Mouse (Mus musculus) liver, embryonic 15.5 days (tissue): ENCODE results near the gene Slc46a2. TPM values are rescaled to one million over a fixed set of nuclear protein-coding genes. Genes with fewer than 3 reads are reported as not detected.

Experiments used
- ATAC-seq: fragments of 200-750 bp; cut with Nextera tagmentation; 2 replicates; pipeline ENCODE4 v1.8.0; 2017; ENCODE audit warnings: moderate number of reproducible peaks, mild to moderate bottlenecking, moderate library complexity; ENCODE audit not compliant: insufficient read depth
- H3K27ac ChIP-seq: fragments of 300-500 bp; sonication (generic); replicated peaks from 2 replicates; pipeline ENCODE4 v1.5.1; 2015; ENCODE audit warnings: mild to moderate bottlenecking, inconsistent platforms
- H3K27me3 ChIP-seq: fragments of 300-500 bp; sonication (generic); 2 replicates; pipeline ENCODE4 v1.6.1; 2015; ENCODE audit warnings: mild to moderate bottlenecking, inconsistent platforms
- H3K36me3 ChIP-seq: fragments of 300-500 bp; sonication (generic); replicated peaks from 2 replicates; pipeline ENCODE4 v1.6.1; 2015; ENCODE audit warnings: moderate library complexity, mild to moderate bottlenecking, inconsistent platforms
- H3K4me1 ChIP-seq: fragments of 300-500 bp; sonication (generic); replicated peaks from 2 replicates; pipeline ENCODE4 v1.6.1; 2015; ENCODE audit warnings: inconsistent platforms
- H3K4me2 ChIP-seq: fragments of 300-500 bp; sonication (generic); 2 replicates; pipeline ENCODE4 v1.6.1; 2015; ENCODE audit warnings: moderate library complexity, mild to moderate bottlenecking, inconsistent platforms
- H3K4me3 ChIP-seq: fragments of 300-500 bp; sonication (generic); replicated peaks from 2 replicates; pipeline ENCODE4 v1.5.1; 2015; ENCODE audit warnings: mild to moderate bottlenecking, inconsistent platforms
- H3K9ac ChIP-seq: fragments of 300-500 bp; sonication (generic); 2 replicates; pipeline ENCODE4 v1.6.1; 2015; ENCODE audit warnings: moderate library complexity, mild to moderate bottlenecking, inconsistent platforms
- H3K9me3 ChIP-seq: fragments of 300-500 bp; sonication (generic); replicated peaks from 2 replicates; pipeline ENCODE4 v1.6.1; 2016; ENCODE audit warnings: inconsistent platforms
- WGBS: fragments of 180-500 bp; shearing (Covaris S2); methylation state at CpG from one replicate; pipeline ENCODE4 v1.1.7; 2015; ENCODE audit warnings: mixed read lengths; ENCODE audit not compliant: insufficient replicate concordance; 5-methylcytosine and 5-hydroxymethylcytosine counted together
- polyA plus RNA-seq: library from polyadenylated mRNA; unstranded; fragments of >200 nt; fragmentation: Nextera tagmentation; extraction: Ambion mirVana; gene quantifications from 2 replicates; pipeline ENCODE4 v1.2.1, GENCODE M21; 2015

Slc46a2 gene
- polyA plus RNA-seq, 1 experiment from 2014 or later: not detected

GRCm38 (mm10) chr4:59890086-59890600 is 24.7 kb downstream of the Slc46a2 start:
- Histone ChIP-seq H3K27me3 (no peaks in the 10 kb centered on the region), H3K4me2 (no peak overlapping the region), H3K9ac (no peak overlapping the region), H3K27ac (no peak overlapping the region), H3K36me3 (0 out of 2 replicates have a peak, but pooled peaks cover 16% of the 10 kb centered on the region), H3K4me3 (no peak overlapping the region), H3K9me3 (no peaks in the 10 kb centered on the region), H3K4me1 (no peaks in the 10 kb centered on the region)
- ATAC-seq: no peak
- WGBS: 73% methylated on average over 6 of the region's 6 CpGs

- Histone ChIP-seq H3K9ac (no peak overlapping the region), H3K9me3 (no peaks in the 10 kb centered on the region), H3K4me3 (no peak overlapping the region), H3K4me2 (no peak overlapping the region), H3K4me1 (peaks cover 14% of the 10 kb centered on the region), H3K36me3 (0 out of 2 replicates have a peak, but pooled peaks cover 15% of the 10 kb centered on the region), H3K27ac (no peak overlapping the region), H3K27me3 (no peaks in the 10 kb centered on the region)
- ATAC-seq: no peak
- WGBS: 37% methylated on average over 5 of the region's 5 CpGs
These were observed 26.8 kb downstream of the Slc46a2 start for GRCm38 (mm10) chr4:59888014-59888413.

DNA sequence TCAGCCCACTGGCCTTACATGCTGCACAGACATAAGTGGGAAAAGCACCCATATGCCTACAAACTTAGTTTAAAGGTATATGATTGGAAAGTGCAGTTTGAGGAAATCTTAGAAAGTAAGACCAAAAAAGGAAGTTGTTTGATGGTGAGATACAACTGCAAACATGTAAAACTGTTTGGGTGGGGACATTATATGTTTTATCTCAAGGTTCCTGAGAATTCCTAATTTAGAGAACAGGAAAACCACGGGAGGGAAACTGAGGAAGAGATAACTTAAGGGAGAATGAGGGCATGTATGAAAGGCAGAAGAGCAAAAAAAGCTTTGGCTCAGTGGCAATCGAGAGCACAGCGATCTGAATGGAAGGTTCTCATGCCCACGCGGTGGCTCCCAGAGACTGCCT is 27.8 kb downstream of the Slc46a2 start:
- Histone ChIP-seq H3K36me3 (peaks cover 20% of the 10 kb centered on the region), H3K4me1 (peaks cover 14% of the 10 kb centered on the region), H3K27me3 (no peaks in the 10 kb centered on the region), H3K4me3 (no peak overlapping the region), H3K9me3 (no peaks in the 10 kb centered on the region), H3K9ac (no peak overlapping the region), H3K4me2 (no peak overlapping the region), H3K27ac (no peak overlapping the region)
- WGBS: 42% methylated on average over 5 of the region's 5 CpGs
- ATAC-seq: no peak

- peaks cover 14% of the 10 kb centered on the region for H3K4me1 ChIP-seq
- no peaks in the 10 kb centered on the region for H3K27me3 ChIP-seq
- H3K27ac ChIP-seq: no peak overlapping the region
- H3K9me3 ChIP-seq: no peaks in the 10 kb centered on the region
- no peak overlapping the region for H3K4me3 ChIP-seq
- no peak overlapping the region for H3K9ac ChIP-seq
- H3K36me3 ChIP-seq: peaks cover 23% of the 10 kb centered on the region
- 77% methylated on average over 6 of the region's 6 CpGs for WGBS
- ATAC-seq: no peak
- no peak overlapping the region for H3K4me2 ChIP-seq
These were observed 28.6 kb downstream of the Slc46a2 start for GRCm38 (mm10) chr4:59886281-59886680.

DNA sequence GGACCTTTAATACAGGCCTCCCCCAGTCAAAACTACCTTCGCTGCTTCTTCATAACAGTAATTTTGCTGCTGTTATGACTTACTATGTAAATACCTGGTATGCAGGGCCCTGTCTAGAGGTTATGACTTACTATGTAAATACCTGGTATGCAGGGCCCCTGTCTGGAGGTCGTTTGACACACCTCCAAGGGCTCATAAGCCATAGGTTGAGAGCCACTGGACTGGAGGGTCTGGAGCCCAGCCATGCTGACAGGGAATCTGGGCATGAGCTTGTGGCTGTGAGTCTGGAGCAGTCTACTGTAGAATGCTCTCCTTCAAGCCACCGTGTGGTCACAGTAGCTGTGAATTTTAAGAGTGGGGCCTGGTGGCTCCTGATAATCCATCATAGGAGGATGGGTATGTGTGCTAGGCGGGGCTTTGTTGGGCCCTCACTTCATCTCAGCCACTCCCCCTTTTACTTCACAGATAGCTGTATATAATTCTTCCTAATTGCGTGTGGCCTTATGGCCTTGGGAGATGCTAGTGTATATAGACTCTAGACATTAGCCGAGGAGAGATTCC is 30.6 kb downstream of the Slc46a2 start:
- 41% methylated on average over 6 of the region's 6 CpGs for WGBS
- Histone ChIP-seq H3K36me3 (peaks cover 35% of the 10 kb centered on the region), H3K9me3 (no peaks in the 10 kb centered on the region), H3K27ac (no peak overlapping the region), H3K27me3 (no peaks in the 10 kb centered on the region), H3K9ac (no peak overlapping the region), H3K4me2 (no peak overlapping the region), H3K4me3 (no peak overlapping the region), H3K4me1 (peaks cover 14% of the 10 kb centered on the region)
- ATAC-seq: peak; percentile 72

DNA sequence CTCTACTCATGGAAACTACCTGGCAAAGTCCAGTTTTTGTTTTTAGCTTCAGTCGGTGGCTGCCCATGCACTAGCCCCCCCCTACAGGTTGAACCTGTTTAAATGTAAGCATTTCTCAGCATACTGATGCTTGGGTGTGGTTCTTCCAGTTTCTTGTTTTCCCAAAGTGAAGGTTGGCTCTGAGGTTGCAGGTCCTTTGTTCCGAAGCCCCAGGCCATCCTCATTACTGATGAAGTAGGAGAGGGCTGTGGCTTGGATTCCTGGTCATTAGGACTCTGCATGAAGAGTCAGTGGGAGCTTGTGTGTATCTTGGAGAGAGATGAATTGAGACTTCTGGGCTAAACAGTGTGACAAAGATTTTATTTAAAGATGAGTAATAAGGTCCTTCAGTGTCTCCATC is 33.6 kb downstream of the Slc46a2 start:
- peaks cover 14% of the 10 kb centered on the region for H3K4me1 ChIP-seq
- peaks cover 32% of the 10 kb centered on the region for H3K36me3 ChIP-seq
- H3K27me3 ChIP-seq: no peaks in the 10 kb centered on the region
- 57% methylated on average over 2 of the region's 2 CpGs for WGBS
- no peaks in the 10 kb centered on the region for H3K9me3 ChIP-seq
- H3K4me2 ChIP-seq: no peak overlapping the region
- H3K9ac ChIP-seq: no peak overlapping the region
- no peak overlapping the region for H3K4me3 ChIP-seq
- ATAC-seq: no peak
- no peak overlapping the region for H3K27ac ChIP-seq

DNA sequence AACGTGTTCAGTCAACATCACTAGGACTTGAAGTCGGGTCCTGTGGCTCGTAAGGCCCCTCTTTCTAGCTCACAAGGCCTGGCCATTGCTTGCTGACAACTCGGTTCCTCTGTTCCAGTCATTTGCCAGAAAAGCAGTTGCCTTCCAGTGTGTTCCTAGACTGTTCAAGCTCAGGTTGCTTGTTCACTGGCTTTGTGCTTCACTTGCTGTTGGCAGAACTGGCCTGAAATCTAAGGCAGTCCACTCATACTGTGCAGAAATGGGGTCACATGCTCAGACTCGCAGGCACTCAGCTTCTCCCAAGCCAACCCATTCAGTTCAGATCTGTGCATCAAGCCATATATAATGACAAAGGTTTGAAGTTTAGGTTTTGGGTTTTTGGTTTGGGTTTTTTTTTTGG is 34.1 kb downstream of the Slc46a2 start:
- Histone ChIP-seq H3K36me3 (peaks cover 29% of the 10 kb centered on the region), H3K4me2 (no peak overlapping the region), H3K27ac (no peak overlapping the region), H3K4me1 (peaks cover 14% of the 10 kb centered on the region), H3K27me3 (no peaks in the 10 kb centered on the region), H3K9ac (no peak overlapping the region), H3K4me3 (no peak overlapping the region), H3K9me3 (no peaks in the 10 kb centered on the region)
- ATAC-seq: no peak
- 76% methylated on average over 5 of the region's 5 CpGs for WGBS

DNA sequence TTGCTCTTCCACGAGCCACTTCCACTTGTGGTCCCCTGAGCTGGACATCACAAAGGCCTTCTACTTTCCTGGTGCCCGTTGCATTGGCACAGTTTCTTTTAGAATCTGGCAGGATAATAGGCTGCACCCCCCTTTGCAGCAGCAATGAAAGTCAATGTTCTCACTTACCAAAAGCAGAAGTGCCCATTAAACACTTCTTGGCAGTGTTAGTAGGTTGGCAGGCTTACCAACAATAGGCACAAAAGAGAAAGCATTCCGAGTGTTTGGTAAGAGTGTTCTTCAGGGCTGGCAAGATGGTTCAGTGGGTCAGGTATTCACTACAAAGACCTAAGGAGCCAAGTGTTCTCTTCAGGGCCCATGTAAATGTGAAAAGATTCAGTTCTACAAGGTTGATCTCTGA is 35.4 kb downstream of the Slc46a2 start:
- no peak overlapping the region for H3K4me3 ChIP-seq
- WGBS: 68% methylated on average over 3 of the region's 3 CpGs
- no peak overlapping the region for H3K9ac ChIP-seq
- no peak overlapping the region for H3K27ac ChIP-seq
- no peak overlapping the region for H3K4me2 ChIP-seq
- peaks cover 11% of the 10 kb centered on the region for H3K4me1 ChIP-seq
- no peak for ATAC-seq
- H3K27me3 ChIP-seq: no peaks in the 10 kb centered on the region
- H3K9me3 ChIP-seq: no peaks in the 10 kb centered on the region
- peaks cover 25% of the 10 kb centered on the region for H3K36me3 ChIP-seq

GRCm38 (mm10) chr4:59878595-59878994 is 36.3 kb downstream of the Slc46a2 start:
- 63% methylated on average over 8 of the region's 8 CpGs for WGBS
- H3K27me3 ChIP-seq: no peaks in the 10 kb centered on the region
- H3K4me2 ChIP-seq: no peak overlapping the region
- no peaks in the 10 kb centered on the region for H3K9me3 ChIP-seq
- no peak overlapping the region for H3K4me3 ChIP-seq
- H3K9ac ChIP-seq: no peak overlapping the region
- no peak overlapping the region for H3K27ac ChIP-seq
- peaks cover 25% of the 10 kb centered on the region for H3K36me3 ChIP-seq
- ATAC-seq: no peak
- peaks cover 7% of the 10 kb centered on the region; the same call in 1 of the 2 replicates for H3K4me1 ChIP-seq

- 66% methylated on average over 2 of the region's 2 CpGs for WGBS
- Histone ChIP-seq H3K4me3 (no peak overlapping the region), H3K27ac (no peak overlapping the region), H3K9ac (no peak overlapping the region), H3K9me3 (no peaks in the 10 kb centered on the region), H3K36me3 (peaks cover 15% of the 10 kb centered on the region; the same call in 1 of the 2 replicates), H3K4me2 (no peak overlapping the region), H3K27me3 (no peaks in the 10 kb centered on the region), H3K4me1 (peaks cover 10% of the 10 kb centered on the region; the same call in 1 of the 2 replicates)
- no peak for ATAC-seq
These were observed 37.8 kb downstream of the Slc46a2 start for GRCm38 (mm10) chr4:59877025-59877424.

DNA sequence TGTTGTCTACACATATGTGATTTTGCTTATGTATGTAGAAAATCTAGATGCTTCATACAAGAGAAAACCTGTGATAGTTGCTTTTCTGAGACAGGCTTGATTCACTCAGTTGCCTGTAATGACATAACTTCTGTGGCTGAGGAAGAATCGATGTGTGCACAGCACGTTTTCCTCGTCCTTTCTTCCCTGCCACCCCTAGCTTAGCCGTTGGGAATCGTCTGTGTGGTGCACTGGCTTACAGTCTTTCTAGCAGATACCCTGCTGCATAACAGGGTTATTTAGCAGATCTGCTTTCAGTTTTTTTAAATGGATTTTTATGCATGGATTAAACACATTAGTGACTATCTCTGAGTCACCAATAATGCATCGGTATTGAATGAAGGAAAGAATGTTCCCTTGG is 38.3 kb downstream of the Slc46a2 start:
- Histone ChIP-seq H3K9me3 (no peaks in the 10 kb centered on the region), H3K4me3 (no peak overlapping the region), H3K27me3 (no peaks in the 10 kb centered on the region), H3K9ac (no peak overlapping the region), H3K27ac (no peak overlapping the region), H3K4me2 (no peak overlapping the region), H3K36me3 (peaks cover 12% of the 10 kb centered on the region; the same call in 1 of the 2 replicates), H3K4me1 (peaks cover 10% of the 10 kb centered on the region; the same call in 1 of the 2 replicates)
- ATAC-seq: no peak
- 71% methylated on average over 6 of the region's 6 CpGs for WGBS

DNA sequence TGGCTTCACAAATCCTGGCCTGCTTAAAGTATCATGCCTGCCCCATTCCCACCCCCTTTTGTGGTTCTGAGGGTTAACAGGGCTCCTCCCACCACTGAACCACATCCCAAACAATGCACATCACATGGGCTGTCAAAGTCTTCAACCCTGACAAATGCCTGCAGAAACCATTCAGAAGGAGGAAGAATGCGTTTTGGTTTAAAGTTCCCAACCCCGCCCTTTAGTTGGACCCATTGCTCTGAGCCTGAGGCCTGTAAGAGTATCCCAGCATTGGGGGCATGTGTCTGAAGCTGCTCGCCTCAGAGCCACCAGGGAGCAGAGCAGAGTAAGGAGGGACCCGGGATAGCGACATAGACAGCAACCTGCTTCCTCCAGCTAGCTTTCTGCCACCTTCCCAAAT is 41.0 kb downstream of the Slc46a2 start:
- Histone ChIP-seq H3K4me2 (no peak overlapping the region), H3K4me3 (no peak overlapping the region), H3K4me1 (peaks cover 10% of the 10 kb centered on the region; the same call in 1 of the 2 replicates), H3K9me3 (no peaks in the 10 kb centered on the region), H3K9ac (no peak overlapping the region), H3K27me3 (no peaks in the 10 kb centered on the region), H3K36me3 (no peaks in the 10 kb centered on the region; the same call in 1 of the 2 replicates), H3K27ac (no peak overlapping the region)
- WGBS: 38% methylated on average over 5 of the region's 5 CpGs
- no peak for ATAC-seq
